Mouse (Mus musculus) NIH3T3 (cell line): Measurements from ENCODE around the gene Olfr119.
"Not testable (repeated sequence)": the region's sequence is repeated elsewhere in the genome, so short reads cannot be mapped to it uniquely, and the experiment has no call there.

Experiments used
- DNase-seq: peaks from one replicate; pipeline ENCODE4 v3.0.0-alpha.2; 2012; ENCODE audit warnings: low read depth

Olfr119 gene

DNA sequence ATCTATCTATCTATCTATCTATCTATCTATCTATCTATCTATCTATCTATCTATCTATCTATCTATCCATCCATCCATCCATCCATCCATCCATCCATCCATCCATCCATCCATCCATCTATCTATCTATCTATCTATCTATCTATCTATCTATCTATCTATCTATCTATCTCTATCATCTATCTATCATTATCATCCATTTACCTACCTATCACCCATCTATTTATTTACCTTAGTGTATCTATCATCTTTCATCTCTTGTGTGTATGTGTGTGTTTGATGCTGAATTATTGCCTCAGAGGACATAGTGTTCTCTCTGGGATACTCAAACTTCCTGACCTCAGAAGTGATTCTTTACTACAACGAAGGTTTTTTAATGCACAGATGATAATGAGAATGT lies at the start of gene Olfr119:
Gene Olfr119 (plus strand): TSS at position 301 of the 400 bp plus-strand sequence.
- not testable (repeated sequence) for DNase-seq

DNA sequence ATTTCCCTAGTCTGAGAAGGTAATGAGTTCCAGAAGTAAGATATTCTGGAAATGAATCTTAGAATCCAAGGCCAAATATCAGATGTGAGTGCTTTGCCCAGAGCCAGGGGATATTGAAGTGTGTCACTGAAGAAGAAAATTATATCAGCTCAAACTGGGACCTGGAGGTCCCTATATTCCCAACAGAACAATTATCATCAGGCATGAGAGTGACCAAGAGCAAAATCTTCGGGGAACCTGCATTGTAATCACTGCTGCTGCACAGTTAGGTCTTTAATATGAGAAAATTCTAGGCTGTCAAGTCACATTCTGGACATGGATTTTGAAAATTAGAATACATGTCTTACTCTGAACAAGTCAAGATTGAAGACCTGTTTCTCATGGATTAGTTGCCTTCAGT lies 32.7 kb upstream of the Olfr119 start, which contains the start of gene Olfr117:
Gene Olfr117 (minus strand): TSS at position 101 of the 400 bp plus-strand sequence.
- DNase-seq = no peak

DNA sequence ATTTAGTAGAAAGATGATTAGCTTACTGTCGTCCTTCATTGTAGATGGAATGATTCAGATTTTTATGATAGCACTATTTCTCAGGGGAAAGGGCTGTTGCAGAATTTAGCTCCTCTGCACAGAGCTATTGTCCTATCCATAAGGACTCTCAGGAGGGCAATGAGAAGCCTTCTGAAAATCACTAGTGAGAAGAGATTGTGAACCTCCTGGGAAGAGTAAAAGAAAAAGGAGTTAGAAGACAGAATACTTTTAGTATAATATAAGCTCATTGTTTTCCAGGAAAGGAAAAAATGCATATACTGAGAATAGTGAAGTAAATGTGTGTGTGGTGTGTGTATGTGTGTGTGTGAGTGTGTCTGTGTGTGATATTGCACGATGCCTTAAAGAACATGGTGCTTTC lies 29.7 kb upstream of the Olfr119 start, which contains the start of gene Olfr118:
Gene Olfr118 (plus strand): TSS at position 301 of the 400 bp plus-strand sequence.
- no peak for DNase-seq

DNA sequence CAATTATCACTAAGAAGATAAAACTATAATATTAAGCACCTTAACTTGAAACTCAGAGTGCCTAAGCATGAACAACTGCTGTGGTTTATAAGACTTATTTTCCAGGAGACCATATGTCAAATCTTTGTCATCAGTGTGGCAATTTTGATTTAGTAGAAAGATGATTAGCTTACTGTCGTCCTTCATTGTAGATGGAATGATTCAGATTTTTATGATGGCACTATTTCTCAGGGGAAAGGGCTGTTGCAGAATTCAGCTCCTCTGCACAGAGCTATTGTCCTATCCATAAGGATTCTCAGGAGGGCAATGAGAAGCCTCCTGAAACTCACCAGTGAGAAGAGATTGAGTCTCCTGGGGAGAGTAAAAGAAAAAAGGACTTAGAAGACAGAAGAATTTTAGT lies 25.1 kb downstream of the Olfr119 start, which contains the start of gene Olfr120:
Gene Olfr120 (plus strand): TSS at position 301 of the 400 bp plus-strand sequence.
- no peak for DNase-seq

DNA sequence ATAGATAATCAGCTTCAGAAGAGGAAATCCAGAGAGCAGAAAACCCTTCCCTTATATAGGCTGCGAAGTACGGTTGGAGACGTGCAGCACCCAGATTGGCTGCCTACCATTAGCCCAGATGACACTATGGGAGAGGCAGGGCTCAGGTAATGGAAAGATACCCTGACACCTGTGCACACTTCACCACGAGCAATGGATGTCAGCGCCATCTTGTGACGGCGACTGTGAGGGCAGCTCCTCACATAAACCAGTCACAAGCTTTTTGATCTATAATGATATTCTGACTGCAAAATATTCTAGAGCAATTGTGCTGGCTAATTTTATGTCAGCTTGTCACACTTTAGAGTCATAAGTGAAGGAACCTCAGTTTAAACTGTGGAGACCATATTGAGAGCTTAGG lies 41.7 kb downstream of the Olfr119 start:
- DNase-seq = no peak
